Mouse (Mus musculus): ENCODE data around the gene Vmn1r220.
"Not testable (repeated sequence)": the region's sequence is repeated elsewhere in the genome, so short reads cannot be mapped to it uniquely, and the experiment has no call there.

The Vmn1r220 gene

DNA sequence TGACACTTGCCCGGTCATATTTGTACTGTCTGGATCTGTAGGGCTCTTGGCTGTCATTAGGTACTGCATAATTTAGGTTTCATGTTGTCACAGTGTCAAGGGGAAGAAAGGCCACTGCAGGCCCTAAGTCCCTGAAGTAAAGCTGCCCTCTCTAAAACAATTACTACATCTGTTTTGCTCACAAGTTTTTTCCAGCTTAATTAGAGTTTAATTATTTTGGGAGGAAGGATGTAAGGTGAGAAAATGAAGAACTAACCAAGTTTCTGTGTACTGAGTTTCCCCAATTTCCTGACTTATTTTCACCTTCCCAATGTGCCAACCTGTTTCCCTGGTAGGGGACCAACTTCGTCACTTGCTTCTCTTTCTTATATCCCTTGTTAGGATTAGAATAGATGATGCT is at the start of gene Vmn1r220:
Gene Vmn1r220, minus strand, starts transcription at position 101 of the 400 bp plus-strand sequence.
- in situ Hi-C loops (cut with MboI; ENCODE audit: low sequenced_read_pairs), result no loop called here

DNA sequence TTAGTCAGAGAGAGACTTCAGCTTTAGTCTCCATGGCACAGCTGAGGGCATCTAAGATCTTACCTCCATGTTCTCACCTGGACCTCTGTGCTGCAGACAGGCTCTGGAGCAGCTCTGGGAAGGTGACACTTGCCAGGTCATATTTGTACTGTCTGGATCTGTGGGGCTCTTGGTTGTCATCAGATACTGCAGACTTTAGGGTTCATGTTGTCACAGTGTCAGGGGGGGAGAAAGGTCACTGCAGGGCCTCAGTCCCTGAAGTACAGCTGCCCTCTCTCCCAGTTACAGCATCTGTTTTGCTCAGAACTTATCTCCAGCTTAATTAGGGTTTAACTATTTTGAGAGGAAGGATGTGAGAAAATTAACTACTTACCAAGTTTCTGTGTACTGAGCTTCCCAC is 48.1 kb upstream of the Vmn1r220 start, which contains the start of gene Vmn1r222:
Gene Vmn1r222, minus strand, starts transcription at position 101 of the 400 bp plus-strand sequence.
- in situ Hi-C loops (cut with MboI; ENCODE audit: low sequenced_read_pairs), result loop anchor here (25.0 kb wide), 1 partner anchor 1149 kb away; the partner anchor contains the start of gene Vmn1r188

GRCm38 (mm10) chr13:23213827-23214226 is 26.1 kb upstream of the Vmn1r220 start, which contains the start of gene Vmn1r221:
Vmn1r221 (plus strand) TSS chr13:23214127.
- in situ Hi-C loops (cut with MboI; ENCODE audit: low sequenced_read_pairs), result not testable (repeated sequence)

DNA sequence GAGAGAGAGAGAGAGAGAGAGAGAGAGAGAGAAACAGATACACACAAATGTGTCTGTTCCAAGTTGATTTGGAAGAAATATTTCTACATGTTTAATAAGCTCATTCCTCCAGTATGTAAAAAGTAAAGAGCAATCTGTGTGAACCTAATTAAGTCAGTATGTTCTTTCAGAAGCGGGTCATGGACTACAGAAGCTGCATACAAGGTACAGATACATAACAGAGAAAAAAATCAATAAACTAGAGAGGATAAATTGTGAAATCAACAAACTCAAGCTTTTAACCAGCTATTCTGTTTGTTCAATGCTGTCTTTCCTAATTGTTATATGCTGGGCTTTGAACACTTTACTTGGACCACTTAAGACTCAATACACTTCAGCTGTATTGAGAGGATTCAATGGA is 16.1 kb upstream of the Vmn1r220 start:
- in situ Hi-C loops (cut with MboI; ENCODE audit: low sequenced_read_pairs), result not testable (repeated sequence)

DNA sequence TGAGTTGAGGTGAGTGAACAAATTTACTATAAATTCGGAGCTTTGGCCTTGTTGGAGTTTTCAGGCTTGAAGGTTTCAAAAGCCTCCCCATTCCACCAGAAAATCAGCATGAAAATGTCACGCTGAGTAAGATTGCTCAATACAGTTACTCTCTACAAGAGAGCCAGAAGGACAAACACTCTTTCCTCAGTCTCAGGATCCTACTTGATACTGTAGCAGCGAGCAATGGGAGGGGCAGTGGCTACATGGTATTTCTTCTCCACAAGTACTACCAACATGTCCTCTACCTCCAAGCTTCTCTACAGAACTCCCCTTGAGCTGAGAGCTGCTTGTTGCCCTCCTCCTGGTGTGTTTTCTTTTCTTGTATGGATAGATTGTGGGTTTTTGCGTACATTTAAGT is 21.3 kb downstream of the Vmn1r220 start:
- in situ Hi-C loops (cut with MboI; ENCODE audit: low sequenced_read_pairs), result not testable (repeated sequence)

GRCm38 (mm10) chr13:23159012-23159411 is 28.8 kb downstream of the Vmn1r220 start, which contains the start of gene Vmn1r219:
Vmn1r219 (plus strand) TSS chr13:23159312.
- in situ Hi-C loops (cut with MboI; ENCODE audit: low sequenced_read_pairs), result no loop called here

- in situ Hi-C loops (cut with MboI; ENCODE audit: low sequenced_read_pairs), result no loop called here
Measured at GRCm38 (mm10) chr13:23157848-23158247, 29.9 kb downstream of the Vmn1r220 start.

- in situ Hi-C loops (cut with MboI; ENCODE audit: low sequenced_read_pairs), result no loop called here
Measured at GRCm38 (mm10) chr13:23138880-23139279, 48.9 kb downstream of the Vmn1r220 start.

- in situ Hi-C loops (cut with MboI; ENCODE audit: low sequenced_read_pairs), result no loop called here
Measured at GRCm38 (mm10) chr13:23133501-23133900, 54.3 kb downstream of the Vmn1r220 start.

- in situ Hi-C loops (cut with MboI; ENCODE audit: low sequenced_read_pairs), result no loop called here
Measured at GRCm38 (mm10) chr13:23133099-23133498, 54.7 kb downstream of the Vmn1r220 start, which contains the start of gene Vmn1r218. Vmn1r218 (plus strand) TSS chr13:23133155.

All from CH12F3 (cell line).